Mouse (Mus musculus) ES-E14 (cell line): ENCODE data around the gene Npdc1.

ENCODE experiments used
- MAFK ChIP-seq: IDR thresholded peaks from 2 replicates; pipeline ENCODE4 v1.6.1; 2014; ENCODE audit warnings: mild to moderate bottlenecking, low read depth, low read length, inconsistent platforms; ENCODE audit not compliant: insufficient read depth
- ZC3H11A ChIP-seq: IDR thresholded peaks from 2 replicates; pipeline ENCODE4 v1.6.1; 2012; ENCODE audit warnings: low read depth, mild to moderate bottlenecking, inconsistent platforms, low read length, borderline replicate concordance

GRCm38 (mm10) chr2:25430395-25431233 is 31.5 kb downstream of the Npdc1 start:
- no peak for TF ChIP-seq ZC3H11A
- TF ChIP-seq MAFK = no peak
